Mouse (Mus musculus) CH12.LX (cell line): Measurements from ENCODE around the gene Uqcr10. TPM values are rescaled to one million over a fixed set of nuclear protein-coding genes. Genes with fewer than 3 reads are reported as not detected.

Source experiments
- DNase-seq: peaks from one replicate; pipeline ENCODE4 v3.0.0-alpha.2; 2013; ENCODE audit errors: extremely low read depth
- H3K27ac ChIP-seq: 2 replicates; pipeline ENCODE4 v1.5.1; 2012; ENCODE audit warnings: low read depth, mild to moderate bottlenecking, control low read depth, moderate library complexity; ENCODE audit not compliant: insufficient read depth
- H3K27me3 ChIP-seq: replicated peaks from 2 replicates; pipeline ENCODE3; 2012; ENCODE audit warnings: inconsistent platforms
- H3K36me3 ChIP-seq, 2 experiments: replicated peaks in 1 of 2; 2 replicates each; pipeline versions ENCODE3 to v1.6.1; 2012; ENCODE audit warnings: inconsistent platforms in 1 of 2, low read length in 1 of 2, mild to moderate bottlenecking in 1 of 2, mixed read lengths in 1 of 2, moderate library complexity in 1 of 2; ENCODE audit not compliant: control insufficient read depth in 1 of 2, insufficient read depth in 1 of 2
- H3K4me1 ChIP-seq, 2 experiments: 2 replicates each; pipeline ENCODE4 v1.6.1; 2012; ENCODE audit warnings: inconsistent platforms in 1 of 2, moderate library complexity in 1 of 2; ENCODE audit not compliant: insufficient read depth in 2 of 2, control insufficient read depth in 1 of 2
- H3K4me2 ChIP-seq: 2 replicates; pipeline ENCODE4 v1.6.1; 2012; ENCODE audit warnings: low read depth, mild to moderate bottlenecking, control low read depth; ENCODE audit not compliant: poor library complexity, insufficient read depth, severe bottlenecking
- H3K4me3 ChIP-seq, 3 experiments: fragments of 150-350 bp in 1 of 3; sonication (generic) in 1 of 3; replicated peaks in 1 of 3; 2 replicates each; pipeline versions ENCODE3 to v1.5.1; 2011 to 2012; ENCODE audit warnings: low read depth in 2 of 3, low read length in 2 of 3, mild to moderate bottlenecking in 2 of 3, moderate library complexity in 2 of 3, control low read depth in 1 of 3, improper control_type of control experiment in 1 of 3, inconsistent platforms in 1 of 3, mixed read lengths in 1 of 3; ENCODE audit not compliant: poor library complexity in 1 of 3
- H3K79me2 ChIP-seq: replicated peaks from 2 replicates; pipeline ENCODE4 v1.6.1; 2012; ENCODE audit warnings: mild to moderate bottlenecking, moderate library complexity; ENCODE audit not compliant: control insufficient read depth, poor library complexity, insufficient read depth, severe bottlenecking; ENCODE audit errors: extremely low read depth
- H3K9ac ChIP-seq: 2 replicates; pipeline ENCODE4 v1.6.1; 2012; ENCODE audit warnings: low read depth, mild to moderate bottlenecking, control low read depth, moderate library complexity; ENCODE audit not compliant: insufficient read depth
- H3K9me3 ChIP-seq: replicated peaks from 2 replicates; pipeline ENCODE3; 2012; ENCODE audit warnings: low read length, inconsistent platforms, mixed read lengths
- BHLHE40 ChIP-seq: IDR thresholded peaks from 2 replicates; pipeline ENCODE4 v1.6.1; 2011; ENCODE audit warnings: mild to moderate bottlenecking, low read depth, low read length, improper control_type of control experiment
- CHD1 ChIP-seq: IDR thresholded peaks from 2 replicates; pipeline ENCODE4 v1.6.1; 2012; ENCODE audit warnings: low read depth, low read length, improper control_type of control experiment, inconsistent platforms
- E2F4 ChIP-seq: IDR thresholded peaks from 2 replicates; pipeline ENCODE4 v1.6.1; 2011; ENCODE audit warnings: low read depth, low read length, improper control_type of control experiment; ENCODE audit not compliant: insufficient replicate concordance
- ELF1 ChIP-seq: IDR thresholded peaks from 2 replicates; pipeline ENCODE4 v1.6.1; 2014; ENCODE audit warnings: low read depth, mild to moderate bottlenecking, inconsistent platforms, low read length, improper control_type of control experiment
- IRF4 ChIP-seq: IDR thresholded peaks from 2 replicates; pipeline ENCODE4 v1.6.1; 2014; ENCODE audit warnings: low read depth, mild to moderate bottlenecking, inconsistent platforms, low read length, improper control_type of control experiment
- JUND ChIP-seq: conservative IDR thresholded peaks from 2 replicates; pipeline ENCODE4 v1.6.1; 2011; ENCODE audit warnings: low read depth, low read length, improper control_type of control experiment
- MAFK ChIP-seq: IDR thresholded peaks from 2 replicates; pipeline ENCODE4 v1.6.1; 2011; ENCODE audit warnings: low read length, improper control_type of control experiment; ENCODE audit not compliant: insufficient replicate concordance
- MAX ChIP-seq: IDR thresholded peaks from 2 replicates; pipeline ENCODE4 v1.6.1; 2011; ENCODE audit warnings: low read length, improper control_type of control experiment
- MAZ ChIP-seq: IDR thresholded peaks from 2 replicates; pipeline ENCODE4 v1.6.1; 2012; ENCODE audit warnings: low read depth, mild to moderate bottlenecking, inconsistent platforms, low read length, improper control_type of control experiment, moderate library complexity
- MEF2A ChIP-seq: IDR thresholded peaks from 2 replicates; pipeline ENCODE4 v1.6.1; 2014; ENCODE audit warnings: low read depth, mild to moderate bottlenecking, inconsistent platforms, low read length, improper control_type of control experiment, borderline replicate concordance
- MXI1 ChIP-seq: IDR thresholded peaks from 2 replicates; pipeline ENCODE4 v1.6.1; 2011; ENCODE audit warnings: mild to moderate bottlenecking, low read depth, low read length, improper control_type of control experiment
- MYC ChIP-seq: IDR thresholded peaks from 2 replicates; pipeline ENCODE4 v1.6.1; 2011; ENCODE audit warnings: low read depth, mild to moderate bottlenecking, improper control_type of control experiment, low read length
- NELFE ChIP-seq: IDR thresholded peaks from 2 replicates; pipeline ENCODE4 v1.6.1; 2011; ENCODE audit warnings: low read depth, low read length, improper control_type of control experiment
- POLR2A ChIP-seq: IDR thresholded peaks from 2 replicates; pipeline ENCODE4 v1.6.1; 2011; ENCODE audit warnings: low read depth, mild to moderate bottlenecking, improper control_type of control experiment, low read length
- TBP ChIP-seq: conservative IDR thresholded peaks from 2 replicates; pipeline ENCODE4 v1.6.1; 2011; ENCODE audit warnings: low read depth, low read length, improper control_type of control experiment
- UBTF ChIP-seq: IDR thresholded peaks from 2 replicates; pipeline ENCODE4 v1.6.1; 2012; ENCODE audit warnings: low read depth, mild to moderate bottlenecking, inconsistent platforms, low read length, improper control_type of control experiment, moderate library complexity
- USF2 ChIP-seq: conservative IDR thresholded peaks from 2 replicates; pipeline ENCODE4 v1.6.1; 2011; ENCODE audit warnings: low read depth, low read length, improper control_type of control experiment
- ZC3H11A ChIP-seq: IDR thresholded peaks from 2 replicates; pipeline ENCODE4 v1.6.1; 2012; ENCODE audit warnings: low read depth, mild to moderate bottlenecking, inconsistent platforms, low read length, improper control_type of control experiment
- ZKSCAN1 ChIP-seq: IDR thresholded peaks from 2 replicates; pipeline ENCODE4 v1.6.1; 2012; ENCODE audit warnings: low read depth, inconsistent platforms, low read length, improper control_type of control experiment, borderline replicate concordance
- ZMIZ1 ChIP-seq: IDR thresholded peaks from 2 replicates; pipeline ENCODE4 v1.6.1; 2012; ENCODE audit warnings: low read depth, mild to moderate bottlenecking, inconsistent platforms, low read length, improper control_type of control experiment
- dilution Hi-C: fragments of 300-500 bp; cut with MboI; formaldehyde crosslinking; loops from 2 replicates; pipeline ENCODE4 v1.14.3; 2020; ENCODE audit warnings: low sequenced_read_pairs; ENCODE audit not compliant: extremely low pct_unique_long_range_greater_than_20kb, extremely low pct_ligation_motif_present
- in situ Hi-C: fragments of 300-500 bp; cut with MboI; formaldehyde crosslinking; loops from 3 replicates; pipeline ENCODE4 v1.14.3; 2019; ENCODE audit warnings: low sequenced_read_pairs, low pct_ligation_motif_present, low pct_unique_long_range_greater_than_20kb, mixed read lengths
- polyA plus RNA-seq: library from polyadenylated mRNA; unstranded; fragments of >175 nt; gene quantifications from 2 replicates; pipeline ENCODE4 v1.2.1, GENCODE M21; 2012; ENCODE audit warnings: low read depth; ENCODE audit not compliant: insufficient read length
- total RNA-seq, 2 experiments: library from RNA; depleted of rRNA; stranded (reverse); fragments of 300-350 nt in 1 of 2; fragments of >200 nt in 1 of 2; gene quantifications; 2 replicates each; pipeline ENCODE4 v1.2.3; 2012 to 2014

Uqcr10 gene
- total and polyA plus RNA-seq, 3 experiments: 740 to 1,522 (median 1,007) TPM

- Histone ChIP-seq H3K9ac (no peak overlapping the region), H3K4me2 (peak overlapping the region; percentile 62), H3K27me3 (no peaks in the 10 kb centered on the region), H3K9me3 (no peaks in the 10 kb centered on the region), H3K36me3 (peaks cover 35 to 64% of the 10 kb centered on the region in 2 experiments), H3K27ac (no peak overlapping the region), H3K4me3 (no peak overlapping the region), H3K79me2 (no peaks in the 10 kb centered on the region), H3K4me1 (peaks cover 3 to 29% of the 10 kb centered on the region in 2 experiments)
- dilution Hi-C loops (no loop called here), in situ Hi-C loops (no loop called here)
- DNase-seq: no peak
- TF ChIP-seq ZKSCAN1: no peak
- TF ChIP-seq E2F4: no peak
- no peak for TF ChIP-seq MAFK
- TF ChIP-seq MXI1: no peak
- no peak for TF ChIP-seq POLR2A
- no peak for TF ChIP-seq BHLHE40
- no peak for TF ChIP-seq ELF1
- TF ChIP-seq UBTF: no peak
- no peak for TF ChIP-seq MEF2A
- TF ChIP-seq ZMIZ1: no peak
- no peak for TF ChIP-seq MAX
- TF ChIP-seq IRF4: no peak
- no peak for TF ChIP-seq NELFE
Measured at GRCm38 (mm10) chr11:4660309-4661025, 43.7 kb downstream of the Uqcr10 start.

DNA sequence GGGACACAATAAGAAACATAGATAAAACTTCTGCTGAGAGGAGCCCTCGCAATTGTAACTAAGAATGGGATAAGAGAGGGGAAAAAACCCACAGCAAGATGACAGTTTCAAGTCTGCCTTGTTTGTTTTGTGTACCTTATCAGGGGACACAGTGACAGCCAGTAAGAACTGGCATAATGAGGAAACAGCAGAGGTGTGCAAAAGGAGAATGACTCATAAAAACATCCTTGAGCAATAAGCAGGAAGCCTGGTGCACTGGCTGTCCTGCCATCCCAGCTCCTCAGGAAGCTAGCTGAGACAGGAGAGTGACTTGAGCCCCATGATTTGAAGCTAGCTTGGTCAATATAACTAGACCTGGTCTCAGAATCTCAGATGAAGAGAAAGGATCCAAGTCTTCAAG is 44.3 kb downstream of the Uqcr10 start:
- in situ Hi-C loops: no loop called here
- H3K9ac ChIP-seq: no peak overlapping the region
- no peaks in the 10 kb centered on the region for H3K9me3 ChIP-seq
- dilution Hi-C loops: no loop called here
- no peaks in the 10 kb centered on the region for H3K27me3 ChIP-seq
- no peak overlapping the region for H3K4me3 ChIP-seq
- peaks cover 35 to 70% of the 10 kb centered on the region in 2 experiments for H3K36me3 ChIP-seq
- no peak overlapping the region for H3K27ac ChIP-seq
- DNase-seq: no peak
- no peaks in the 10 kb centered on the region for H3K79me2 ChIP-seq
- no peak for TF ChIP-seq MAZ
- TF ChIP-seq NELFE: no peak
- no peak for TF ChIP-seq ZMIZ1
- TF ChIP-seq MYC: no peak
- no peak for TF ChIP-seq TBP
- TF ChIP-seq BHLHE40: no peak
- no peak for TF ChIP-seq JUND
- TF ChIP-seq USF2: no peak
- no peak for TF ChIP-seq ZC3H11A
- no peak for TF ChIP-seq CHD1
- TF ChIP-seq E2F4: no peak
- peaks cover 3 to 29% of the 10 kb centered on the region in 2 experiments for H3K4me1 ChIP-seq
- H3K4me2 ChIP-seq: no peak overlapping the region

Other genes starting within 250 kb of the Uqcr10 start
- gene Mtmr3, start 109.5 kb downstream of the Uqcr10 start, total RNA-seq (2012; rRNA removed): 46.3 and 53.8 TPM in 2 replicates
- gene Mtmr3, start 109.5 kb downstream of the Uqcr10 start, total RNA-seq (2014; rRNA removed): 31.7 and 32.6 TPM in 2 replicates
- 30.3 and 32.5 TPM in 2 replicates for gene Mtmr3, start 109.5 kb downstream of the Uqcr10 start, polyA plus RNA-seq
- not detected in 2 replicates for gene Gm11032, start 84.3 kb downstream of the Uqcr10 start, total RNA-seq (2012; rRNA removed)
- not detected in 2 replicates for gene Gm11032, start 84.3 kb downstream of the Uqcr10 start, total RNA-seq (2014; rRNA removed)
- not detected in 2 replicates for gene Gm11032, start 84.3 kb downstream of the Uqcr10 start, polyA plus RNA-seq
- 34.6 and 37.2 TPM in 2 replicates for gene Ascc2, start 66.6 kb downstream of the Uqcr10 start, total RNA-seq (2012; rRNA removed)
- 25.1 and 26.0 TPM in 2 replicates for gene Ascc2, start 66.6 kb downstream of the Uqcr10 start, total RNA-seq (2014; rRNA removed)
- gene Ascc2, start 66.6 kb downstream of the Uqcr10 start, polyA plus RNA-seq: 50.4 and 52.9 TPM in 2 replicates
- gene Zmat5, start 336 bp upstream of the Uqcr10 start, total RNA-seq (2012; rRNA removed): 74.8 and 75.2 TPM in 2 replicates
- gene Zmat5, start 336 bp upstream of the Uqcr10 start, total RNA-seq (2014; rRNA removed): 27.9 and 35.9 TPM in 2 replicates
- gene Zmat5, start 336 bp upstream of the Uqcr10 start, polyA plus RNA-seq: 41.8 and 51.4 TPM in 2 replicates
- gene Cabp7, start 42.4 kb upstream of the Uqcr10 start, total RNA-seq (2012; rRNA removed): 0.50 and 0.51 TPM in 2 replicates
- gene Cabp7, start 42.4 kb upstream of the Uqcr10 start, total RNA-seq (2014; rRNA removed): not detected in 2 replicates
- not detected in 2 replicates for gene Cabp7, start 42.4 kb upstream of the Uqcr10 start, polyA plus RNA-seq
- 45.2 and 53.6 TPM in 2 replicates for gene Nf2, start 145.2 kb upstream of the Uqcr10 start, total RNA-seq (2012; rRNA removed)
- 50.7 and 54.7 TPM in 2 replicates for gene Nf2, start 145.2 kb upstream of the Uqcr10 start, total RNA-seq (2014; rRNA removed)
- gene Nf2, start 145.2 kb upstream of the Uqcr10 start, polyA plus RNA-seq: 103 and 108 TPM in 2 replicates
- gene Nipsnap1, start 169.6 kb upstream of the Uqcr10 start, total RNA-seq (2012; rRNA removed): 50.7 and 53.5 TPM in 2 replicates
- gene Nipsnap1, start 169.6 kb upstream of the Uqcr10 start, total RNA-seq (2014; rRNA removed): 77.6 and 79.3 TPM in 2 replicates
- gene Nipsnap1, start 169.6 kb upstream of the Uqcr10 start, polyA plus RNA-seq: 94.0 and 97.9 TPM in 2 replicates
- 62.7 and 81.5 TPM in 2 replicates for gene Thoc5, start 191.0 kb upstream of the Uqcr10 start, total RNA-seq (2012; rRNA removed)
- 35.2 and 37.7 TPM in 2 replicates for gene Thoc5, start 191.0 kb upstream of the Uqcr10 start, total RNA-seq (2014; rRNA removed)
- 83.8 and 86.0 TPM in 2 replicates for gene Thoc5, start 191.0 kb upstream of the Uqcr10 start, polyA plus RNA-seq
- gene Nefh, start 243.7 kb upstream of the Uqcr10 start, total RNA-seq (2012; rRNA removed): not detected in 2 replicates
- not detected in 2 replicates for gene Nefh, start 243.7 kb upstream of the Uqcr10 start, total RNA-seq (2014; rRNA removed)
- gene Nefh, start 243.7 kb upstream of the Uqcr10 start, polyA plus RNA-seq: 0.06 and 0.08 TPM in 2 replicates